Mouse (Mus musculus): Measurements from ENCODE around the gene Mast4. TPM values are rescaled to one million over a fixed set of nuclear protein-coding genes. Genes with fewer than 3 reads are reported as not detected.

Gene Mast4
- total and polyA plus RNA-seq, 3 experiments, result 0.99 to 7.4 (median 6.1) TPM

DNA sequence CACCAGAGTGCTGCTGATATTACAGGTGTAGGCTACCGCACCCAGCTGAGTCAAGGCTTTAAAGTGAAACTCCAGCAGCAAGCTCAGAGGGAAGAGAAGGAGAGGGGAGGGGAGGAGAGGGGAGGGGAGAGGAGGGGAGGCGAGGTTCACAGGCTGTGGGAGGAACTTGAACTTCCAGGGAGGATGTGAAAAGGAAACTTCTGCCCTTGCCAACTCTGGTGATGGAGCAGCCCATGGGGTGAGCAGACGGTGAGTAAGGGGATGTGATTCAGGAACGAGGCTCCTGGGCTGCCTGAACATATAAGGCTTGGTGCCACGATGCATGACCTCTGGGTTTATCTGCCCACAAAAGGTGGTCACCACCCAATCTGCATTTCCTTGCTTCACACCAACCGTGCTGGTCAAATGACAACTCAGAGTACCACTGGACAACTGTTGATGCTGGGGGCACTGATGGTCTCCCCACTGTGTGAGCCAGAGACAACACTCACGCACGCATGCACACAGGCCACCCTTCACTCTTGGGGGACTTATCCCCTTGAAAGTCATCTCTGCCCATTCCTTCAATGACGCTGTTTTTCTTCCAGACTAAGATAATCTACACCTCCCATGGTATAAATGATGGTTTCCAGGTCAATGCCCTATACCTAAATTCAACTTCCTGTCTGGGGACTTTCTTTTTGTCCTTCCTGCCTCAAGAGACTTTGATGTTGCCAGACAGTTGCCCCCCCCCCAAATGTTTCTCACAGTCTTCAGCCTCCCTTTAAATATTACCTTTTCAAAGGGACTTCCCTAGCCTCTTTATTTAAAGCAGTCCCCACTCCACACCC, 434.8 kb downstream of the Mast4 start (continued):
- TF ChIP-seq USF2 (conservative IDR thresholded peaks at IDR 0.05; ENCODE audit: low read depth, low read length) (no peak), TBP (conservative IDR thresholded peaks at IDR 0.05; ENCODE audit: low read depth, low read length) (peak; percentile 13; the same call in 1 of the 2 replicates), MAX (IDR thresholded peaks at IDR 0.05; ENCODE audit: low read length) (no peak; the same call in 1 of the 2 replicates), HCFC1 (IDR thresholded peaks at IDR 0.05; ENCODE audit: low read depth, low read length) (no peak), GABPA (IDR thresholded peaks at IDR 0.05; ENCODE audit: insufficient replicate concordance, low read depth, low read length) (no peak), SMC3 (IDR thresholded peaks at IDR 0.05; ENCODE audit: low read depth, low read length) (no peak), RCOR1 (conservative IDR thresholded peaks at IDR 0.05; ENCODE audit: low read depth, low read length) (no peak; the same call in 1 of the 2 replicates), UBTF (IDR thresholded peaks at IDR 0.05; ENCODE audit: low read depth, low read length) (no peak)

GRCm38 (mm10) chr13:102898374-102899131, 435.7 kb downstream of the Mast4 start:
- in situ Hi-C loops (cut with MboI; ENCODE audit: low pct_ligation_motif_present, low pct_unique_long_range_greater_than_20kb, low sequenced_read_pairs) (no loop called here), dilution Hi-C loops (cut with MboI; ENCODE audit: extremely low pct_ligation_motif_present, extremely low pct_unique_long_range_greater_than_20kb, low sequenced_read_pairs) (no loop called here)
- TF ChIP-seq RCOR1 (conservative IDR thresholded peaks at IDR 0.05; ENCODE audit: low read depth, low read length) (no peak), NRF1 (IDR thresholded peaks at IDR 0.05; ENCODE audit: low read depth, low read length) (peak; percentile 36), BHLHE40 (IDR thresholded peaks at IDR 0.05; ENCODE audit: low read depth, low read length) (peak; percentile 89), TCF12 (IDR thresholded peaks at IDR 0.05; ENCODE audit: low read depth, low read length) (peak; percentile 98), MYC (IDR thresholded peaks at IDR 0.05; ENCODE audit: low read depth, low read length) (no peak), USF1 (IDR thresholded peaks at IDR 0.05; ENCODE audit: low read depth, low read length) (no peak), KAT2A (IDR thresholded peaks at IDR 0.05; ENCODE audit: insufficient replicate concordance, low read length) (no peak), ZKSCAN1 (IDR thresholded peaks at IDR 0.05; ENCODE audit: borderline replicate concordance, low read depth, low read length) (no peak), USF2 (conservative IDR thresholded peaks at IDR 0.05; ENCODE audit: low read depth, low read length) (no peak), UBTF (IDR thresholded peaks at IDR 0.05; ENCODE audit: low read depth, low read length) (0 out of 2 replicates have a peak, but pooled peaks have one; percentile 65), NELFE (IDR thresholded peaks at IDR 0.05; ENCODE audit: low read depth, low read length) (0 out of 2 replicates have a peak, but pooled peaks have one; percentile 15), POLR2A (IDR thresholded peaks at IDR 0.05; ENCODE audit: low read depth, low read length) (no peak), ZNF384 (IDR thresholded peaks at IDR 0.05; ENCODE audit: low read depth, low read length) (0 out of 2 replicates have a peak, but pooled peaks have one; percentile 24), IRF4 (IDR thresholded peaks at IDR 0.05; ENCODE audit: low read depth, low read length) (peak; percentile 87), MEF2A (IDR thresholded peaks at IDR 0.05; ENCODE audit: borderline replicate concordance, low read depth, low read length) (peak; percentile 50), ELF1 (IDR thresholded peaks at IDR 0.05; ENCODE audit: low read depth, low read length) (peak; percentile 23; the same call in 1 of the 2 replicates), RAD21 (IDR thresholded peaks at IDR 0.05; ENCODE audit: low read depth, low read length) (no peak; the same call in 1 of the 2 replicates), MXI1 (IDR thresholded peaks at IDR 0.05; ENCODE audit: low read depth, low read length) (peak; percentile 15; the same call in 1 of the 2 replicates), CHD1 (IDR thresholded peaks at IDR 0.05; ENCODE audit: low read depth, low read length) (no peak), EP300 (IDR thresholded peaks at IDR 0.05; ENCODE audit: low read length) (peak; percentile 84; the same call in 1 of the 2 replicates), CHD2 (IDR thresholded peaks at IDR 0.05; ENCODE audit: low read length) (peak; percentile 19; the same call in 1 of the 2 replicates), ETS1 (conservative IDR thresholded peaks at IDR 0.05; ENCODE audit: low read depth, low read length) (peak; percentile 79)
- peak; percentile 57 for DNase-seq (ENCODE audit: extremely low read depth)
- Histone ChIP-seq H3K36me3 (replicated peaks in 1 of 2; ENCODE audit: control insufficient read depth in 1 of 2, insufficient read depth in 1 of 2, low read length in 1 of 2) (peaks cover 0 to under 1% of the 10 kb centered on the region in 2 experiments), H3K9ac (ENCODE audit: insufficient read depth, low read depth) (peak overlapping the region; percentile 17), H3K4me3 (replicated peaks in 1 of 3; ENCODE audit: low read depth in 2 of 3, low read length in 2 of 3, poor library complexity in 1 of 3) (peak overlapping the region; percentile 8 to 39 (median 22)), H3K4me1 (ENCODE audit: control insufficient read depth in 1 of 2, insufficient read depth in 2 of 2) (peaks cover 34 to 85% of the 10 kb centered on the region in 2 experiments), H3K4me2 (ENCODE audit: insufficient read depth, low read depth, poor library complexity, severe bottlenecking) (peak overlapping the region; percentile 93), H3K27me3 (replicated peaks) (no peaks in the 10 kb centered on the region), H3K27ac (ENCODE audit: insufficient read depth, low read depth) (peak overlapping the region; percentile 80), H3K9me3 (replicated peaks; ENCODE audit: low read length) (no peaks in the 10 kb centered on the region), H3K79me2 (replicated peaks; ENCODE audit: control insufficient read depth, extremely low read depth, insufficient read depth, poor library complexity, severe bottlenecking) (peaks cover 64% of the 10 kb centered on the region)

Data from CH12.LX (cell line).